Mouse (Mus musculus) thymus, postnatal 4 days (tissue): ENCODE data around the gene Aff1.
A peak's percentile ranks its signal among the peaks of the same experiment; 100 is the strongest.

Experiments used
- DNase-seq: peaks from one replicate; pipeline ENCODE4 v3.0.0; 2021

Aff1 gene

DNA sequence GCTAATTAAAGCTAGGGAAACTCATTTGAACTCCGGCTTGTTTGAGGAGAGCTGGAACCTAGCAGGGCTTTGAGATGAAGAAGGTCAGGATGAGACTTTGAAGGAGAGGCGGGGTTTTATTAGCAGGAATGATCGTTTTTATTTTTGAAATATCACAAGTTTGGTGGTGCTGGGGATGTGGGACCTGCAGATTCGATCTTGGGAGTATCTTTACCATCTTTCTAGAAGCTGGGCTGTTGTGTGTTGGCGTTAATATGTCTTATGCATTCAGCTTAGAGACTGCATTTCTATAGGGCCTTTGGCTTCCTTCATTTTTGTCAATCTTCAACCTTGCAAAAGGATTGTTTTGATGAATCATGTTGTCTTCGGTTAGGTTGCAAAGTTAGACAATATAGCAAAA lies 1.9 kb downstream of the Aff1 start:
- DNase-seq = no peak

DNA sequence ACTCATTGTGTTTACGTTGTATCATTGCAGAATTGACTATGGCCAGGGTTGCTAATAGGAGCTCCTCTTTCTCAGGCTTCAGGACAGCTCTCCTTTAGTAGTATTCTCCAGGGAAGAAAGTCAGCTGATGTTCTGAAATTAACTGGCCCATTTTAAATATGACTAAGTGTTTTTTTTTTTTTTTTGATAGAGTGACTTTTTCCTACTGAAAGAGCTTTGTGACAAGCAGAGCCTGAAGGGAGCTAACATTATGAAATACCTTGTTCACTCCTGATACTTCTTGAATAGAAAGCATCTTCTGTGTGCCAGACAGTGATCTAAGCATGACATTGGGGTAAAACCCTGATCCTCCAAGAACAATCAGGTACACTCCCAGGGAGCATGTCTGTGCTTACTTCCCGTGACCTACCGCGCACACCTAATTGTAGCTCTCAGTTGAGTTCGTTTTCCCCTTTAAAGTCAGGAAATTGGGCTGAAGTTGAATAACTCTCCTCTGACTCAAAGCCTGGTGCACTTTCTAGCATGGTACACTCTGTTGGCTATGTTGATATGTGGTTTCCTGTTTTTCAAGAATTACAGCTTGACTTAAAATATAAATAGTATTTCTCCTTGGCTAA lies 5.8 kb downstream of the Aff1 start:
- DNase-seq = no peak

DNA sequence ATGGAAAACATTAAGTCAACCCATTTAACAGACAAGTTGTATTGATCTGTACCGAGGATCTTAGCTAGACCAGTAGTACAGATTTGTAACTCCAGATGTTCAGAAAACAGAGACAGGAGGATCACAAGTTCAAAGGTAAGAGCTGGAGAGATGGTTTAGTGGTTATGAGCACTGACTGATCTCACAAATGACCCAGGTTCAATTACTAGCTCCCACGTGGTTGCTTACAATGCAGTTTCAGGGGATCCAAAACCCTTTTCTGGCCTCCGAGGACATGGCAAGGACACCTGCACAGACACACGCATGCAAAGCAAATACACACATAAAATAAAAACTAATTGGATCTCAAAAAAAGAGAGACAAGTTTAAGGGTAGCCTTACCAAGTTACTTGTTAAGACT lies 6.4 kb downstream of the Aff1 start:
- DNase-seq = no peak

DNA sequence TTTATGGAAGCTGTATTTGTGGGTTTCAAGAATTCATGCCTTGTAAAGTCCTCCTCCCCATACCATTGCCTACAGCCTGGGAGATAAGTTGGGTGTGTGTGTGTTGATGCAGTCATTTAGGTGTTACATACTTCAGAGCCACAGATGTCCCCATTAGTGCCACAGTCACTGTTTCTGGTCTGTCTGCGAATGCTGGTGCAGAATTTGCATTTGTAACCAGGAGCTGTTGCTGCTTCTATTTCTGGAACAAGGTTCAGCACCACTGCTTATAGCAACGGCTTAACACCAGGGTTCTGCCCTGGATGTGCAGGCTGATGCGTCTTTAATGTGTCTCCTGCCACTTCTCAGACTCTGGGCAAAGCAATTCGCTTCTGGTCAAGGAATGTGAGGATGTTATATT lies 7.4 kb downstream of the Aff1 start:
- no peak for DNase-seq

DNA sequence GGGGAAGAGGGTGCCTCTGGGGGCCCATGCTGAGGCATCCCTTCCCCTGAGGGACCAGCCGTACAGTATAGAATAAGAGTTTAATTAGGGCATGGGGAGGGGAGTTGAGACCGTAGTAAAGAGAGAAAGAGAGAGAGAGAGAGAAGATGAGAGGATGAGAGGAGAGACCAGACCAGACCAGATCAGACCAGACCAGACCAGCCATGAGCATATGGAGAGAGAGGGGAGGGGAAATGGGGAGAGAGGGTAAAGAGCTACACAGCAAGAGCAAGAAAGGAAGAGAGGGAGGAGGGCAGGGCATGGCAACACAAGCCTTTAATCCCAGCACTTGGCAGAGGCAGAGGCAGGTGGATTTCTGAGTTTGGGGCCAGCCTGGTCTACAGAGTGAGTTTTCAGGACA lies 8.5 kb downstream of the Aff1 start:
- no peak for DNase-seq

DNA sequence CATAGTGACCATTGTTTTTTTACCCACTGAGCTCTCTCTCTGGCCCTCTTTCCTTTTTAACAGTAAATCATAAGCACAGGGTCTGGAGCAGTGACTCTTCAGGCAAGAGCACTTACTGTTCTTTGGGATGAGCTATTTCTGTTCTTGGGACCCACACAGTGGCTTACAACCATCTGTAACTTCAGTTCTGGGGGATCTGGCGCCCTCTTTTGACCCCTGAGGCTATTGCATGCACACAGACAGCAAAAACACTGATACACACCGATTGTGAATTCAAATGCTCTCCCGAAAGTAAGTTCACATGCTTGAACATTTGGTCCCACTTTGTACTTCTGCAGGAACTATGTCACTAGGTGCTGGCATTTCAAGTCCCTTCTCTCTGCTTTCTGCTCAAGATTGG lies 9.3 kb downstream of the Aff1 start:
- DNase-seq = peak; percentile 54

DNA sequence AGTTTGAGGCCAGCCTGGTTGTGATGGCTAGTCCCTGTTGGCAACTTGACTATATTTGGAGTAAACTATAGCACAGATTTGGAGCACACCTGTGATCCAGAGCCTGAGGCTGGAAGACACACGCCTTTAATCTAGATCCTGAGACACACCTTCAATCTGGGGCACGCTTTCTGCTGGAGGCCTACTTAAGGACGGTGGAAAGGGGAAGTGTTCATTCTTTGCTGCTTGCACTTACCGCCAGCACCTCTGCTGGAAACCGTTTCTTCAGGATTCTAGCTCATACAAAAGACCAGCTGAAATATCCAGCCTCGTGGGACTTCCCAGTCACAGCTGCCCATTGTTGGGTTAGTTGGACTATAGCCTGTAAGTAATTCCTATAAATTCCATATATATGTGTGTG lies 10.4 kb downstream of the Aff1 start:
- no peak for DNase-seq

DNA sequence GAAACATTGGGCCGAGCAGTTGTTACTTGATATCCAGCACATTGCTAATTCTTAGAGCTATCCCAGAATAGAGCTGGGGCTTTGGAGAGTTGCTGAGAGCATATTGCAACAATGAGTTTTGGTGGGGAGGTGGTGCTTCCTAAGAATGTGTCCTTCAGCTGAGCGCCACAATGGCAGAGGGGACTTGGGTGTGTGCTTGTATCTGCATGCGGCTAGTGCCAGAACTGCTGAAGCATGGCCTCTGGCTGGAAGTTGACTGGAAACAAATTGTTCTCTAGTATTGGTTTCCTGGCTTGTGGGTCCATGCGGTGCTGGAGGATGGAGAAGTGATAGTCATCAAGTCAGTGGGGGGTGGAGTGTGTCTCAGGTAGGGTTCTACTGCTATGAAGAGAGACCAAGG lies 13.2 kb downstream of the Aff1 start:
- no peak for DNase-seq

DNA sequence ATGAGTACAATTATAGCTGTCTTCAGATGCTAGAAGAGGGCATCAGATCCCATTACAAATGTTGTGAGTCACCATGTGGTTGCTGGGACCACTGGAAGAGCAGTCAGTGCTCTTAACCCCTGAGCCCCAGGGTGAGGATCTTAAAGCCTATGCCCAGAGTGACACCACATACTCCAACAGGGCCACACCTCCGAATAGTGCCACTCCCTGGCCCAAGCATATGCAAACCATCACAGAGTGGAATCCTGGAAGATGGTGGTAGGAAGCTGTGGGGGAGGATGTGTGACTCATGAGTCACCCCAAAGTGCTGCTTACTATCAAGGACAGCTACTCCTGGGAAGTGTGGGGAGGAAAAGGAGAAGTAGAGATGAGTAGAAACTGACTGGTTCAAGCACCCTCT lies 13.7 kb downstream of the Aff1 start:
- no peak for DNase-seq

DNA sequence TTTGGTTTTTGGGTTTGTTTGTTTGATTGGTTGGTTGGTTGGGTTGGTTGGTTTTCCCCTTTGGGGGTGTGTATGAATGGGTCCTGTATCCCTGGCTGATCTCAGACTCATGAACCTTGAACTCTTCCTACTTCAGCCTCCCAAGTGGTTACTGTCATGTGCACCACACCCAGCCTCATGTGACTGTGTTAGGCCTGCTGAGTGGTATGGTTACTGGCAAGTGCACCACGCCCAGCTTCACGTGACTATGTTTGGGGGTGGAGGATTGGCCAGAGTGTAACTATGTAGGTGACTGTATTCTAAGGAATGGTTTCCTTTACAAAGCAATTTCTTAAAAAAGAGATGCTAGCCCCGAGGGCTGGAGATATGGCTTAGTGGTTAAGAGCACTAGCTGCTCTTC lies 16.9 kb downstream of the Aff1 start:
- DNase-seq = no peak

DNA sequence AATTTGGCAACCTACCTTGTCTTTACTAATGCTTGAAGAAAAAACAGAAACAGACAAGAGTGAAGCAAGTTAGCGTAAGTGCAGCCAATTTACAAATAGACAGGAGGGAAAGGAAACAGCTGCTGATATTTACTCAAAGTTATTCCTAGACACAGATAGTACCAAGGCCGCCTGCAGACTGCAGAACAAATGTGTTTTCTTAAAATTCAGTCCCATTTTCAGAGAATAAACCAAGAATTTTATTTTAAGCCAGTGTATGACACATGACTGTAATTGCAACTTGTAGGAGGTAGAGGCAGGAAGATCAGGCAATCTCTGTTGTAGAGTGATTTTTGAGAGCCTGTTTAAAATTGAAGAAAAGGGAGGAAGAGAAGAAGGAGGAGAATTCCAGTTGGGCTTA lies 19.7 kb downstream of the Aff1 start:
- DNase-seq = no peak

DNA sequence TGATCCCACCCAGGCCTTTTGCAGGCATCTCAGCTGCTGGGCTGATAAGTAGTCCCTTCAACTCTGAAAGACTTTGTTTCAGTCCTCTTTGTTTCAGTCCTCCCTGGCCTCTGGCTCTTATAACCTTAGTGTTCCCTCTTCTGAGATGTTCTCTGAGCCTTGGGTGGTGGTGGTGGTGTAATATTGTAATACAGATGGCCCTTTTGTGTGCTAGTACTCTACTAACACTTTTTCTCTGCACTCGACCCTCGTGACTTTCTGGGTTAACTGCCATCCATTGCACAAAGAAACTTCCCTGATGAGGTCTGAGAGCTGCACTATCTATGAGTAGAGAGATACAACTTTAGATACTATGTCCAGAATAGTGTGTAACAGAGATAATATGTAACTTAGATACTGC lies 21.2 kb downstream of the Aff1 start:
- no peak for DNase-seq

DNA sequence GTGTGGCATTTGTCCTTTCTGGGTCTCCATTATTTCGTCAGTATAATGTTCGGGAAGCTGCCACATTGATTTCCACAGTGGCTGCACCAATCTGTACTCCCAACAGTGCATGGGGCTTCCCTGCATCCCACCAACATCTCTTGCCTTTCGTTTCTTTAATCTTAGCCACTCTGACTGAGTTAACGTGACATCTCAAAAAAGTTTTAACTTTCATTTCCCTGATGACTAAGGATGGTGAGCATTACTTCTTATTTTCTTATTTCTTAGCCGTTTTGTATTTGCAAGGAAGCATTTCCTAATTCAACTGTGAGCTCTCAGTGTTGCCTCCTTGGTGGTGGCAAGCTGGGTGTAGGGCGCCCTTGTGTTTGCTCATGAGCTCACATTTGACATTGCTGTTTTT lies 22.8 kb downstream of the Aff1 start:
- DNase-seq = no peak

DNA sequence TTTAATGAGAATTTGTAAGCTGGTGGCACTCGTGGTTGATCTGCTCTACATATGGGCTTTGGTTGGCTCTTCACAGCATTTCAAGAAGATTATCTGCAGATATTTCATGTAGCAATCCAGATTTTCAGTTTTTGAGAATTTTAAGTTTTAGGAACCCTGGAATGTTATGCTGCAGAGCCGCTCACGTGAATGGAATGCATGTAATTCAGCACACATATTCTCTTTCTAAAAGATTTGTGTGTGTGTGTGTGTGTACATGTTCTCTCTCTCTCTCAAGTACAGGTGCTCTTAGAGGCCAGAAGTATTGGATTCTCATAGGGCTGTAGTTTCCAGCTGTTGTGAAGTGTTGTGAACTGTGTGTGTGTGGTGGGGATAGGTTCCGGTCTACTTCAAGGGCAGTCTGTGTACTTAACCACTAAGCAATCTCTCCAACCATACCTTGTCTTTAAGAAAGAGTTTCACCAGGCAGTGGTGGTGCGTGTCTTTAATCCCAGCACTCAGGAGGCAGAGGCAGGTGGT lies 24.7 kb downstream of the Aff1 start:
- DNase-seq = no peak

DNA sequence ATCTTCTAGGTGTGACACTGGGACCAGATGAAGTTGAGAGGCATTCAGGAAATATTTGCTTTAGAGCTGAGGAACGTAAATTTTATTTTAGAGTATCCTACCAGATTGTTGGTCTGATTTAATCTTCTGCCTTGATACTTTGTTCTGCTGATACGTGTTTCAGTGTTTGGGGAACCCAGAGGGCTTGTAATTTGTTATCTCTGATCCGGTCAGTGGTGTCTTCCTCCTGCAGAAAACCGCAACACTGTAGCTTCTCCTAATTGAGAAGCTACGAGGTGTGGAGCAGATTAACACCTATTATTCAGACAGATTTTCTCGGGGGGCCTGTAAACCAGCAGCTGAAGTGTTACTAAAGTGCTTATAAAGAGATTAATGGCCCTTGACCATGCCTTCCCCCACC lies 27.0 kb downstream of the Aff1 start:
- no peak for DNase-seq

DNA sequence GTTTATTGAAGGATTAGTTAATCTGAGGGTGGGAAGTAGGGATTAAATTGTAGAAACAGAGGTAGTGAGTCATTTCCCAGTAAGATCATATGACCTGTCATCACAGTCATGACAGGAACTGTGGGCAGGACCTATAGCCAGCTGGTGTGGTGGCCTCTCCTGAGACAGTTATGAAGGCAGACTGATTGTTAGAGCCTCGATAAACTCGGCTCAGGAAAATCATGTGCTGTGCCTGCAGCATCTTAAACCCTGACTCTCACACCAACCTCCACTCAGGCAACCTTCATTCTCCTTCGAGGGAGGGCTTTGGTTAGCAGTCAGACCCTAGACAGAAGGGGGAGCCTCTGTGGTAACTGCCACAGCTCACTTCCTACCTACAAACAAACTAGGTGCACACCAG lies 27.7 kb downstream of the Aff1 start:
- DNase-seq = peak; percentile 57

DNA sequence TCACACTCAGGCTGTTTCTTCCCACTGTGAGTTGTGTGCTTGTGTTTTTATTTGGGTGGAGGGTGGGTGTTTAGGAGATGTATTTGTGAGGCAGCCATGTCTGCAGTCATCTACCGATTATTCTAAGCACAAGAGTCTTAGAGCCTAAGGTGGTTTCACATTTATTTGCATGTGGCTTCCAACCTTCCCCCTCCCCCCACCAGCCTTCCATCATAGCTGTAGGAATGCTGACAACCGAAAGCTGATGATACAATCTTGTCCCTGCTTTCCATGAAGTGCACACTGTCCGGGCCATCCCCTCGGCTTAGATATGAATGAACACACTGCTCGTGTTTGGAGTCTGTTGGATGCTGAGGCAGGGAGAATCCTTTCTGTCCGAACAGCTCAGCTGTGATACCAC lies 28.8 kb downstream of the Aff1 start:
- no peak for DNase-seq

DNA sequence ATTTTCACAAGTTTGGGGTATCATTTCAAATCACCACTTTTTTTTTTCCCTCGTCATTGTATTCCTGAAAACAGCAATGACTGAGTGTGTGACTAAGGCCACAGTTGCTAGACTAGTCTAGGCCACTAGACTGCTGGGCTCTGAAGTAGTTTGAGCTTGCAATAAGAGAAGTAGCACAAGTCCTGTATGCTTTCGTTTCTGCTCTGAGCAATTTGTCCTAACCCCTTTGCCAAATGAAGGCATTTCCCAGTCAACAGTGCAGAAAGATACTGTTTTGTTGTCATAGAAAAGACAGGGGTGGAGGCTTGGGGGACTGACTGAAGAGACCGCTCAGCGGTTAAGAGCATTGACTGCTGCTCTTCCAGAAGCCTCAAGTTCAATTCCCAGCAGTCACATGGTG lies 29.3 kb downstream of the Aff1 start:
- no peak for DNase-seq

DNA sequence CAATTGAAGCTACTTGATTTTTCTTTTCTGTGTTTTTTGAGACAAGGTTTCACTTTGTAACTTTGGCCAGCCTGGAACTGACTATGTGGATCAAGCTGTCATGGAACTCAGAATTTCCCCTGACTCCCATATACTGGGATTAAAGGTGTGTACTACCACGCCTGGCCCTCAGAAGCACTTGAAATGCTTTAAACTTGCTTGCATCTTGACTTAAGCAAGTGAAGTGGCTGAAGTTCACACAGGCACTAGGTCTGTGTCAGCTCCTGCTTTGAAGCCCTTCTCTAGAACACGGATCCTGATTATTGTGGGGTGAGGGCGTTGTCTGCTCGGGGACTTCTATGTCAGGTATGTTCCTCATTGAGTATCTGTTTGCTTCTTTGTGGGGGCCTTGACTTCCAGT lies 30.5 kb downstream of the Aff1 start:
- no peak for DNase-seq

DNA sequence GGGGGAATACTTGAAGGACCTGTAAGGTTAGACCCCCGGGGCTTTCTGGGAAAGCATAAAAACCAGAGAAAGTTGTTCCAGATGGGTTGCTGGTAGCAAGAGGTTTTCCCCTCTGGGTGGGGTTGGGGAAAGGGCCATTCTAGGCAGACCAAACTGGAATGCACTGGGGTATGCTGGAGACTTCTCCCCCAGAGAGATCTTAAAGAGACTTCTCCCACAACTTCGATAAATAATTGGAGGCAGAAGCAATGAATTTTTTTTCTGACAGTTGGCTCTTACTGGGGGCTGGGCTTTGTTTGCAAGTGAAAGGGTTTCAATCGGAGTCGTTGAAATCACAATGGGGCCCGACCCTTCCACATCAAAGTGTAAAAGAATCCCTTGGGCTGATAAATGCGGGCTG lies 32.2 kb downstream of the Aff1 start:
- no peak for DNase-seq

DNA sequence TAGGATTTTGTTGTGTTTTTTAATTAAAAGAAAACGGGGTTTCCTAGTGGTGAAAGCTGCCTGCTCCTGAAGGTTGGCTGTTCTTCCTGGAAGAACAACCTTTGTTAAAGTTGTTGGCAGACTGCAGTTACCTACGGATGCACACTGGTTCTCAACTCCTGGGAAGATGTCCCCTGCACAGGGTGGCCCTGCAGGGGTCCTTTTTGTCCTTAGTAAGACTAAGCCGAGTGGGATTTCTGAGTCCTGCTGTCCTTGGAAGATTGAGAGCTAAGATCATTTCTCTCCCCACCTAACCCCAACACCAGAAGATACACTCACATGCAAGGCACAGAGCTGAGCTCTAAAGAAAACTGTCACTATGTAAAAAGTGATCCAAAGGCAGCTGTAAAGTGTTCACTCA lies 32.6 kb downstream of the Aff1 start:
- no peak for DNase-seq

DNA sequence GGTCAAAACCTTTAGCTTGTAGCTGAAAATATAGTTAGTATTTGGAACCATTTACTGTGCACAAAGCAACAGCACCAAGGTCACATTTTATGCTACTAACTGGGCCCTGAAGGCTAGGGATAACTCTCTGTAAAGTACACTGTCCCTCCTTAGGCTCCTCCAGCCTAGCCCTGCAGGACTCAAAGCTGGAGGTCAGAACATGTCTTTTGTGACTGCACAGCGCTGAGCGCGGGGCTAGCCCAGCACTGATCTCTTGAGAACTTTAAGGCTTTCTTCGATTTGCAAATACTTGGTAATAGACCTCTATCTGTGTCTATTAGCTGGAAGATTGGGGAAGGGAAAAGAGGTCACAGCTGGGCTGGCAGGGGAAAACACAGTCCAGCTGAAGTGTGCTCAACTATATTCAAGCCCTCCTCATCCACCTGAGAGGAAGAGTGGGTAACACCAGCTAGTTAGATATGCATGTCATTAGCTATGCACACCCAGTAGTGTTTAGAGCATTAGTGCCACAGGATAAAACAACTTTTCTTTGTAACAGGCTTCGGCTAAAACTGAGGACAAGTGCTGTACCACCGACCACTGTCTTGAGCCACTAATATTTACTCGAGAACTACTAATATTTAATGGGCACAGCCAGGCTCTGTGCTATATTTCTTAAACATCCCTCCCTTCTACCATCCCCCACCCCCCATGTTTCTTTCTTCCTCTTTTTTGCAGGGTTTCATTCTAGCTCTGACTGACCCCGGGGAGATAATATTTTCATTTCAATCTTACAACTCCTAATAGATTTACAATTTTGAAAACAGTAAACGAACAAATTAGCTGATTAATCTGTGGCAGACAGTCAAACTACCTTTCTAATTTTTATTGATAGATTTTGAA lies 33.3 kb downstream of the Aff1 start:
- DNase-seq = no peak

DNA sequence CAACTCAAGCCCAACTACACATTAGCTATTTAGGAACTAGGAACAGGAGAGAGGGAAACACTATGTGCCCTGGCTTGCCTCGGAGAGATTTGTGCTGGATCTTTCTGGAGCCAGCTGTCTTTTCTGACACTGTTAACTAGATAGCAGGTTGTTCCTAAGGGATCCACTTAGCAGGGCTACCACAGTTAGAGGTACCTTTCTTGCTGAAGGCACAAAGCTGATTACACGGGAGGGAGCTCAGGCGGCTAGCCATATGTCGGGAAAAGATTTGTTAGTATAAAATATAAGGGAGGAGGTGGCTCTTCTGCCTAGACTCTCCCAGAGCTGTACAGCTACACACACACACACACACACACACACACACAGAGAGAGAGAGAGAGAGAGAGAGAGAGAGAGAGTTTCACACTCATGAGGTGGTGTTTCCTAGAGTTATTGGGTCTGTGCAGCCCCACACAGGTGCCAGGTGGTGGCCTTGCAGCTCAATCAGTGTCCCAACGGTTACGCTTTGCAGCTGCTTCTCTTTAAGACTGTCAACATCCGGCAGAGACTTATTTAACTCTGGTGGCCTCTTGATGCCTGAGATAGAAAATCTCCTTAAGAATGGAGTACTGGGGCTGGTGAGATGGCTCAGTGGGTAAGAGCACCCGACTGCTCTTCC lies 34.2 kb downstream of the Aff1 start:
- DNase-seq = peak; percentile 73

DNA sequence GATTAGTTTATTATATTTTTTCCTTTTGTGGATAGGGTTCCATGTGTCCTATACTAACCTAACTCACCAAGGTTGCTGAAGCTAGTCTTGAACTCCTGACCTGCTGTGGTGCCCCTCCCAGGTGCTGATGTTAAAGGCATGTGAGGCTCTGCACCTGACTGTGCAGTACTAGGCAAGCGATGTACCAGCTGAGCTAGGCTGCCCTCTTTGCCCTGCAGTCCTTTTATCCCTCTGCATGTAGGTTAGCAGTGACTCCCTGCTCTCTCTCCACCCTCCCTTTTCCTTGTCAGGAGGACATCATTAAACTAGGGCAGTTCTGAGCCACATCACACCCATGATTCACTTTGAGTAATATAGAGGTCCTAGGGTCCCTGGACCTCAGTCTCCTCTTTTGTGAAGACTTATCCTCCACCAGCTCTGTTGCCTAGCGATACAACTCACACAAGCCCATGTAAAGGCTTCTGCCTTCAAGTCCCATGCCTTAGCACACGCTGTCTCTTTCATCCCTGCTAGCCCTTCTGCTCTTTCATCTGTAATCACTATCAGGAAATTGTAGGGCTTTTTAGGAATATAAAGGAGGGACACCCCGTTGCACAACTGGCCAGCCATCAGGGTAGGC lies 35.7 kb downstream of the Aff1 start:
- peak; percentile 62 for DNase-seq
